Mouse (Mus musculus) hindbrain, embryonic 14.5 days (tissue): ENCODE measurements around the gene Ccdc74a. TPM values are rescaled to one million over a fixed set of nuclear protein-coding genes. Genes with fewer than 3 reads are reported as not detected.
"Not testable (repeated sequence)": the region's sequence is repeated elsewhere in the genome, so short reads cannot be mapped to it uniquely, and the experiment has no call there.

Source experiments
- ATAC-seq: fragments of 200-750 bp; cut with Nextera tagmentation; 2 replicates; pipeline ENCODE4 v1.8.0; 2017; ENCODE audit warnings: moderate number of reproducible peaks, mild to moderate bottlenecking, moderate TSS enrichment, moderate library complexity; ENCODE audit not compliant: low FRiP score
- DNase-seq: peaks from one replicate; pipeline ENCODE4 v3.0.0-alpha.2; 2015; ENCODE audit warnings: low spot score
- H3K27ac ChIP-seq: fragments of 300-500 bp; sonication (generic); 2 replicates; pipeline ENCODE4 v1.5.1; 2014; ENCODE audit warnings: mild to moderate bottlenecking, moderate library complexity
- H3K27me3 ChIP-seq: fragments of 300-500 bp; sonication (generic); 2 replicates; pipeline ENCODE4 v1.6.1; 2014; ENCODE audit warnings: mild to moderate bottlenecking, low read length, mixed read lengths; ENCODE audit not compliant: control insufficient read depth, insufficient read depth
- H3K36me3 ChIP-seq: fragments of 300-500 bp; sonication (generic); replicated peaks from 2 replicates; pipeline ENCODE4 v1.6.1; 2014; ENCODE audit not compliant: control insufficient read depth, insufficient read depth
- H3K4me1 ChIP-seq: fragments of 300-500 bp; sonication (generic); replicated peaks from 2 replicates; pipeline ENCODE4 v1.6.1; 2014; ENCODE audit warnings: antibody characterized with exemption, low read length, mixed read lengths; ENCODE audit not compliant: control insufficient read depth, insufficient read depth
- H3K4me2 ChIP-seq: fragments of 300-500 bp; sonication (generic); replicated peaks from 2 replicates; pipeline ENCODE4 v1.6.1; 2014; ENCODE audit warnings: mild to moderate bottlenecking, moderate library complexity
- H3K4me3 ChIP-seq: fragments of 300-500 bp; sonication (generic); replicated peaks from 2 replicates; pipeline ENCODE4 v1.5.1; 2014; ENCODE audit warnings: mild to moderate bottlenecking, low read length
- H3K9ac ChIP-seq: fragments of 300-500 bp; sonication (generic); 2 replicates; pipeline ENCODE4 v1.6.1; 2014
- H3K9me3 ChIP-seq: fragments of 300-500 bp; sonication (generic); 2 replicates; pipeline ENCODE4 v1.6.1; 2016; ENCODE audit warnings: low read length; ENCODE audit not compliant: control insufficient read depth
- WGBS: fragments of 180-500 bp; shearing (Covaris S2); extraction: QIAGEN DNeasy Blood & Tissue Kit; methylation state at CpG from one replicate; pipeline ENCODE4 v1.1.7; 2014; 5-methylcytosine and 5-hydroxymethylcytosine counted together
- polyA plus RNA-seq: library from polyadenylated mRNA; unstranded; fragments of >200 nt; fragmentation: Nextera tagmentation; extraction: Ambion mirVana; gene quantifications from 2 replicates; pipeline ENCODE4 v1.2.1, GENCODE M21; 2014

Gene Ccdc74a
- polyA plus RNA-seq: 7.8 and 11.7 TPM in 2 replicates

GRCm38 (mm10) chr16:17646310-17647114 lies at the start of gene Ccdc74a:
Gene Ccdc74a, plus strand, starts transcription at chr16:17646470.
- peak within 1 kb of the TSS; percentile 54; the same call in 1 of the 2 replicates for H3K27ac ChIP-seq
- WGBS: 2% methylated on average over 65 of the region's 65 CpGs
- H3K36me3 ChIP-seq: peaks cover 55% of the 10 kb centered on the region
- H3K4me2 ChIP-seq: peak within 1 kb of the TSS; percentile 78
- DNase-seq (peak; percentile 78), ATAC-seq (peak; percentile 94)
- no peaks in the 10 kb centered on the region for H3K9me3 ChIP-seq
- H3K4me1 ChIP-seq: peaks cover 10% of the 10 kb centered on the region
- peak within 1 kb of the TSS; percentile 63 for H3K9ac ChIP-seq
- H3K27me3 ChIP-seq: no peaks in the 10 kb centered on the region
- peak within 1 kb of the TSS; percentile 61 for H3K4me3 ChIP-seq

- ATAC-seq: no peak
- no peaks in the 10 kb centered on the region for H3K27me3 ChIP-seq
Measured at GRCm38 (mm10) chr16:17600944-17601562, 45.2 kb upstream of the Ccdc74a start.

GRCm38 (mm10) chr16:17604941-17605340 lies 41.3 kb upstream of the Ccdc74a start:
- Histone ChIP-seq H3K27ac (no peak overlapping the region), H3K9me3 (no peaks in the 10 kb centered on the region), H3K4me1 (no peaks in the 10 kb centered on the region), H3K27me3 (no peaks in the 10 kb centered on the region), H3K9ac (no peak overlapping the region), H3K36me3 (no peaks in the 10 kb centered on the region), H3K4me2 (no peak overlapping the region), H3K4me3 (no peak overlapping the region)
- DNase-seq: no peak
- no peak for ATAC-seq
- WGBS: 47% methylated on average over 4 of the region's 4 CpGs

More at GRCm38 (mm10) chr16:17600944-17601562, 45.2 kb upstream of the Ccdc74a start:
- WGBS: 72% methylated on average over 3 of the region's 3 CpGs
- H3K4me1 ChIP-seq: no peaks in the 10 kb centered on the region
- no peak overlapping the region for H3K9ac ChIP-seq
- no peak for DNase-seq
- no peaks in the 10 kb centered on the region for H3K9me3 ChIP-seq
- H3K27ac ChIP-seq: no peak overlapping the region
- no peak overlapping the region for H3K4me3 ChIP-seq
- no peaks in the 10 kb centered on the region for H3K36me3 ChIP-seq
- H3K4me2 ChIP-seq: no peak overlapping the region

- ATAC-seq: no peak
- H3K27ac ChIP-seq: no peak overlapping the region
- H3K4me1 ChIP-seq: no peaks in the 10 kb centered on the region
- no peak overlapping the region for H3K4me3 ChIP-seq
- H3K9me3 ChIP-seq: no peaks in the 10 kb centered on the region
- H3K36me3 ChIP-seq: no peaks in the 10 kb centered on the region
- no peaks in the 10 kb centered on the region for H3K27me3 ChIP-seq
- no peak for DNase-seq
- no peak overlapping the region for H3K4me2 ChIP-seq
- no peak overlapping the region for H3K9ac ChIP-seq
- WGBS: 84% methylated on average over 5 of the region's 5 CpGs
Measured at GRCm38 (mm10) chr16:17605684-17606083, 40.6 kb upstream of the Ccdc74a start.

GRCm38 (mm10) chr16:17611383-17611782 lies 34.9 kb upstream of the Ccdc74a start:
- ATAC-seq (no peak), DNase-seq (no peak)
- H3K9me3 ChIP-seq: no peaks in the 10 kb centered on the region
- no peaks in the 10 kb centered on the region for H3K36me3 ChIP-seq
- H3K27ac ChIP-seq: no peak overlapping the region
- H3K4me3 ChIP-seq: no peak overlapping the region
- no peaks in the 10 kb centered on the region for H3K27me3 ChIP-seq
- no peak overlapping the region for H3K9ac ChIP-seq
- H3K4me1 ChIP-seq: no peaks in the 10 kb centered on the region
- WGBS: 65% methylated on average over 4 of the region's 4 CpGs
- H3K4me2 ChIP-seq: no peak overlapping the region

- 93% methylated on average over 6 of the region's 6 CpGs for WGBS
- not testable (repeated sequence) for H3K4me2 ChIP-seq, H3K36me3 ChIP-seq, H3K9ac ChIP-seq, DNase-seq, H3K9me3 ChIP-seq, ATAC-seq, H3K4me3 ChIP-seq, H3K27me3 ChIP-seq, H3K27ac ChIP-seq, H3K4me1 ChIP-seq
Measured at GRCm38 (mm10) chr16:17614740-17615139, 31.5 kb upstream of the Ccdc74a start.

GRCm38 (mm10) chr16:17616212-17616611 lies 30.1 kb upstream of the Ccdc74a start:
- Histone ChIP-seq H3K4me3 (no peak overlapping the region), H3K36me3 (no peaks in the 10 kb centered on the region), H3K27ac (no peak overlapping the region), H3K9me3 (no peaks in the 10 kb centered on the region), H3K4me2 (no peak overlapping the region), H3K9ac (no peak overlapping the region), H3K4me1 (0 out of 2 replicates have a peak, but pooled peaks cover 6% of the 10 kb centered on the region), H3K27me3 (no peaks in the 10 kb centered on the region)
- ATAC-seq (no peak), DNase-seq (no peak)
- 89% methylated on average over 5 of the region's 5 CpGs for WGBS

- no peak overlapping the region for H3K4me3 ChIP-seq
- ATAC-seq (no peak; the same call in 1 of the 2 replicates), DNase-seq (no peak)
- no peak overlapping the region for H3K4me2 ChIP-seq
- no peaks in the 10 kb centered on the region for H3K27me3 ChIP-seq
- peaks cover 15% of the 10 kb centered on the region for H3K36me3 ChIP-seq
- H3K9me3 ChIP-seq: no peaks in the 10 kb centered on the region
- H3K9ac ChIP-seq: no peak overlapping the region; the same call in 1 of the 2 replicates
- H3K27ac ChIP-seq: no peak overlapping the region
- H3K4me1 ChIP-seq: 0 out of 2 replicates have a peak, but pooled peaks cover 6% of the 10 kb centered on the region
- 12% methylated on average over 13 of the region's 13 CpGs for WGBS
Measured at GRCm38 (mm10) chr16:17617922-17618565, 28.2 kb upstream of the Ccdc74a start.
